Comparison of ENCODE assay signal across 8 mouse cellular contexts in the genomic region with DNA sequence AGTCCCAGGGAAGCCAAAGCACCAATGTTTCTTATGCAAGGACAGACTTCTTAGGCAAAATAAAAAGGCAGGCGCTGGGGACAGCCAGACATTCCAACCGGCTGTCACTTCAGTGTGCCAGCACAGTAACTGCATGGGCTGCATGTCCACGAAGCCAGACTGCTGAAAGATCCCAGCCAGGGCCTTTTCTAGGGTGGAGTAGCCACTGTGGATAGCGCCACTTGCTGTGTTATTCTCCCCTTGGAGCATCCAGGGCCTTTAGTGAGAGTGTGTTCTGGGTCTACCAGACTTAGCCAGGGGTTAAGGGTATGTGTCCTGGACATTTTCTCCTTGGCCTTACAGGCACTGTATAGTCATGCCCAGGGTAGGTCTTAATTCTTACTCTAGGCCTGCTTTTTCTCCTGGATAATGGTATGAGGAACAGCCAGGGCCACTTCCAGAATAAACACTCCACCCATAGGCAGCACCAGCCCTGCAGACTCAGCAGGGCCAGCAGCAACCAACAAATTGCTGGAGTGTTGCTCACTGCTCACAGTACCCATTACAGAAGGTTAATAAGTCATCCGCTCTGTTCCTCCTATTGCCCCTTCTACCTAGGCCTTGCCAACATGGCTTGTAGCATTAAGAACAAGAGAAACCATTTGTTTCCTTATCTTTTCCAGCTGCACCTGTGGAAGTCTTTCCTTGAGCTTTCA. TPM values are rescaled to one million over a fixed set of nuclear protein-coding genes. Genes with fewer than 3 reads are reported as not detected.
DNase-seq lines count a peak whose midpoint lies in the region; ATAC-seq and TF ChIP-seq lines count a peak whose summit lies in the region.

No protein-coding gene starts in this region.

- no peak for TF ChIP-seq POLR2A in thymus, adult 2 months (IDR thresholded peaks at IDR 0.05; ENCODE audit: control insufficient read depth, extremely low read depth, insufficient read depth, low read length, poor library complexity)

- 0 out of 2 replicates have a peak overlapping the region, but pooled peaks have one; percentile 70 for H3K4me3 ChIP-seq in gastrocnemius, adult 2 months
- H3K4me3 ChIP-seq in forebrain, embryonic 16.5 days (replicated peaks; ENCODE audit: low read length), result no peak overlapping the region
- peak overlapping the region; percentile 46; the same call in 1 of the 2 replicates for H3K4me3 ChIP-seq in kidney, embryonic 15.5 days (replicated peaks)
- H3K4me3 ChIP-seq in midbrain, embryonic 11.5 days (ENCODE audit: low read depth, low read length), result no peak overlapping the region
- H3K4me3 ChIP-seq in thymus, adult 2 months (ENCODE audit: control insufficient read depth, insufficient read depth, low read length), result no peak overlapping the region

- H3K9ac ChIP-seq in forebrain, embryonic 16.5 days (replicated peaks; ENCODE audit: low read depth, low read length), result no peak overlapping the region
- H3K9ac ChIP-seq in kidney, embryonic 15.5 days, result peak overlapping the region; percentile 5; the same call in 1 of the 2 replicates
- H3K9ac ChIP-seq in midbrain, embryonic 11.5 days (ENCODE audit: low read length), result 0 out of 2 replicates have a peak overlapping the region, but pooled peaks have one; percentile 9

- no peaks in the 10 kb centered on the region for H3K9me3 ChIP-seq in forebrain, embryonic 16.5 days (ENCODE audit: control insufficient read depth, low read length)
- H3K9me3 ChIP-seq in kidney, embryonic 15.5 days (replicated peaks), result no peaks in the 10 kb centered on the region
- no peaks in the 10 kb centered on the region for H3K9me3 ChIP-seq in midbrain, embryonic 11.5 days (ENCODE audit: control insufficient read depth, low read length)

- TF ChIP-seq CTCF in gastrocnemius, adult 2 months (IDR thresholded peaks at IDR 0.05), result no peak
- no peak for TF ChIP-seq CTCF in thymus, adult 2 months (IDR thresholded peaks at IDR 0.05; ENCODE audit: borderline replicate concordance, control insufficient read depth, extremely low read depth, insufficient read depth, low read length, poor library complexity)

- peaks cover 18% of the 10 kb centered on the region for H3K4me1 ChIP-seq in forebrain, embryonic 16.5 days (replicated peaks; ENCODE audit: control insufficient read depth, insufficient read depth, low read length)
- peaks cover 38% of the 10 kb centered on the region for H3K4me1 ChIP-seq in kidney, embryonic 15.5 days
- H3K4me1 ChIP-seq in midbrain, embryonic 11.5 days (ENCODE audit: control insufficient read depth, insufficient read depth, low read length), result peaks cover 16% of the 10 kb centered on the region
- H3K4me1 ChIP-seq in thymus, adult 2 months (replicated peaks; ENCODE audit: control insufficient read depth, insufficient read depth, low read length), result peaks cover 22% of the 10 kb centered on the region

- peak overlapping the region; percentile 89 for H3K27ac ChIP-seq in gastrocnemius, adult 2 months
- peak overlapping the region; percentile 43 for H3K27ac ChIP-seq in forebrain, embryonic 16.5 days (ENCODE audit: low read length)
- peak overlapping the region; percentile 89 for H3K27ac ChIP-seq in kidney, embryonic 15.5 days
- H3K27ac ChIP-seq in midbrain, embryonic 11.5 days (ENCODE audit: low read depth, low read length), result no peak overlapping the region
- H3K27ac ChIP-seq in thymus, adult 2 months (ENCODE audit: control insufficient read depth, insufficient read depth, low read length), result no peak overlapping the region

- no peaks in the 10 kb centered on the region; the same call in 1 of the 2 replicates for H3K36me3 ChIP-seq in forebrain, embryonic 16.5 days (ENCODE audit: control insufficient read depth, insufficient read depth)
- peaks cover 18% of the 10 kb centered on the region for H3K36me3 ChIP-seq in kidney, embryonic 15.5 days
- no peaks in the 10 kb centered on the region; the same call in 1 of the 2 replicates for H3K36me3 ChIP-seq in midbrain, embryonic 11.5 days (ENCODE audit: control insufficient read depth, insufficient read depth, low read length)
- H3K36me3 ChIP-seq in thymus, adult 2 months (ENCODE audit: control insufficient read depth, insufficient read depth, low read length), result no peaks in the 10 kb centered on the region

- no peaks in the 10 kb centered on the region for H3K27me3 ChIP-seq in forebrain, embryonic 16.5 days (replicated peaks; ENCODE audit: control insufficient read depth, insufficient read depth, low read length)
- no peaks in the 10 kb centered on the region for H3K27me3 ChIP-seq in kidney, embryonic 15.5 days
- H3K27me3 ChIP-seq in midbrain, embryonic 11.5 days (ENCODE audit: control insufficient read depth, insufficient read depth, low read length), result no peaks in the 10 kb centered on the region
- H3K27me3 ChIP-seq in thymus, adult 2 months (ENCODE audit: control insufficient read depth, insufficient read depth, low read length), result no peaks in the 10 kb centered on the region

- peak; percentile 29 for DNase-seq in gastrocnemius, adult 2 months
- DNase-seq in gastrocnemius, postnatal 36 days, result no peak
- peak; percentile 81 for DNase-seq in midbrain, embryonic 11.5 days (ENCODE audit: low spot score, missing footprints)
- DNase-seq in right cerebral cortex, postnatal 4 days, result no peak
- DNase-seq in thymus, adult 2 months, result no peak
- no peak for DNase-seq in retina, embryonic 14.5 days (ENCODE audit: low spot score)

- no peak overlapping the region for H3K4me2 ChIP-seq in forebrain, embryonic 16.5 days (ENCODE audit: low read length)
- H3K4me2 ChIP-seq in kidney, embryonic 15.5 days, result peak overlapping the region; percentile 70
- H3K4me2 ChIP-seq in midbrain, embryonic 11.5 days, result no peak overlapping the region

- ATAC-seq in forebrain, embryonic 16.5 days, result peak; percentile 9; the same call in 1 of the 2 replicates
- 0 out of 2 replicates have a peak, but pooled peaks have one; percentile 13 for ATAC-seq in kidney, embryonic 15.5 days (replicated peaks; ENCODE audit: low FRiP score)
- ATAC-seq in midbrain, embryonic 11.5 days (ENCODE audit: low FRiP score), result no peak

- 45% methylated on average over 5 of the region's 5 CpGs for WGBS in forebrain, embryonic 16.5 days
- WGBS in kidney, embryonic 15.5 days, result 54% methylated on average over 5 of the region's 5 CpGs
- 58% methylated on average over 5 of the region's 5 CpGs for WGBS in midbrain, embryonic 11.5 days
- WGBS in thymus, adult 2 months, result 92% methylated on average over 5 of the region's 5 CpGs

- intact Hi-C loops in gastrocnemius, adult 2 months (cut with DNase I), result no loop called here
- intact Hi-C loops in gastrocnemius, postnatal 36 days (cut with DNase I), result no loop called here

RNA-seq across cellular contexts. Expression of gene Glis2, which starts 6.8 kb away (rescaled TPM):
- 1 to 10 TPM; 5.2 to 6.9 TPM for total RNA-seq in gastrocnemius, adult 2 months (2021)
- total RNA-seq in gastrocnemius, postnatal 36 days (2021), result 1 to 10 TPM; 5.9 to 7.0 TPM
- 10.8 and 12.1 TPM in 2 replicates for polyA plus RNA-seq in forebrain, embryonic 16.5 days (2015; fragmentation: Nextera tagmentation; extraction: Ambion mirVana)
- polyA plus RNA-seq in kidney, embryonic 15.5 days (2015; fragmentation: Nextera tagmentation; extraction: Ambion mirVana), result 41.2 and 43.8 TPM in 2 replicates
- polyA plus RNA-seq in midbrain, embryonic 11.5 days (2014; fragmentation: Nextera tagmentation; extraction: Ambion mirVana), result 16.6 and 27.2 TPM in 2 replicates
- 11.8 and 14.3 TPM in 2 replicates for polyA plus RNA-seq in thymus, adult 2 months (2012; rRNA removed)

RNA-seq across cellular contexts. Expression of gene Tfap4, which starts 28.0 kb away (rescaled TPM):
- 1 to 10 TPM; 3.0 to 5.1 TPM for total RNA-seq in gastrocnemius, adult 2 months (2021)
- 1 to 10 TPM; 2.6 to 4.1 TPM for total RNA-seq in gastrocnemius, postnatal 36 days (2021)
- 13.2 and 14.9 TPM in 2 replicates for polyA plus RNA-seq in forebrain, embryonic 16.5 days (2015; fragmentation: Nextera tagmentation; extraction: Ambion mirVana)
- 24.6 and 25.7 TPM in 2 replicates for polyA plus RNA-seq in kidney, embryonic 15.5 days (2015; fragmentation: Nextera tagmentation; extraction: Ambion mirVana)
- 18.2 and 18.9 TPM in 2 replicates for polyA plus RNA-seq in midbrain, embryonic 11.5 days (2014; fragmentation: Nextera tagmentation; extraction: Ambion mirVana)
- 12.0 and 13.5 TPM in 2 replicates for polyA plus RNA-seq in thymus, adult 2 months (2012; rRNA removed)

RNA-seq across cellular contexts. Expression of gene Pam16, which starts 37.1 kb away (rescaled TPM):
- 100 to 1,000 TPM in 1 of 2 experiments, 10 to 100 TPM in 1; 97.4 to 112 TPM for total RNA-seq in gastrocnemius, adult 2 months (2021)
- 10 to 100 TPM; 87.0 to 91.6 TPM for total RNA-seq in gastrocnemius, postnatal 36 days (2021)
- 132 and 157 TPM in 2 replicates for polyA plus RNA-seq in forebrain, embryonic 16.5 days (2015; fragmentation: Nextera tagmentation; extraction: Ambion mirVana)
- polyA plus RNA-seq in kidney, embryonic 15.5 days (2015; fragmentation: Nextera tagmentation; extraction: Ambion mirVana), result 90.1 and 92.6 TPM in 2 replicates
- 97.1 and 99.1 TPM in 2 replicates for polyA plus RNA-seq in midbrain, embryonic 11.5 days (2014; fragmentation: Nextera tagmentation; extraction: Ambion mirVana)
- 35.7 and 40.4 TPM in 2 replicates for polyA plus RNA-seq in thymus, adult 2 months (2012; rRNA removed)

RNA-seq across cellular contexts. Expression of gene Srl, which starts 46.0 kb away (rescaled TPM):
- 1,000 to 10,000 TPM; 1,026 to 1,225 TPM for total RNA-seq in gastrocnemius, adult 2 months (2021)
- total RNA-seq in gastrocnemius, postnatal 36 days (2021), result 1,000 to 10,000 TPM; 1,182 to 1,390 TPM
- polyA plus RNA-seq in forebrain, embryonic 16.5 days (2015; fragmentation: Nextera tagmentation; extraction: Ambion mirVana), result 45.2 and 48.8 TPM in 2 replicates
- 19.2 and 23.8 TPM in 2 replicates for polyA plus RNA-seq in kidney, embryonic 15.5 days (2015; fragmentation: Nextera tagmentation; extraction: Ambion mirVana)
- polyA plus RNA-seq in midbrain, embryonic 11.5 days (2014; fragmentation: Nextera tagmentation; extraction: Ambion mirVana), result 20.0 and 20.9 TPM in 2 replicates
- 5.3 and 12.1 TPM in 2 replicates for polyA plus RNA-seq in thymus, adult 2 months (2012; rRNA removed)

RNA-seq across cellular contexts. Expression of gene Vasn, which starts 52.1 kb away (rescaled TPM):
- total RNA-seq in gastrocnemius, adult 2 months (2021), result 1 to 10 TPM; 4.8 to 6.0 TPM
- 1 to 10 TPM; 3.8 to 4.0 TPM for total RNA-seq in gastrocnemius, postnatal 36 days (2021)
- 3.2 and 4.3 TPM in 2 replicates for polyA plus RNA-seq in forebrain, embryonic 16.5 days (2015; fragmentation: Nextera tagmentation; extraction: Ambion mirVana)
- 22.7 and 23.5 TPM in 2 replicates for polyA plus RNA-seq in kidney, embryonic 15.5 days (2015; fragmentation: Nextera tagmentation; extraction: Ambion mirVana)
- polyA plus RNA-seq in midbrain, embryonic 11.5 days (2014; fragmentation: Nextera tagmentation; extraction: Ambion mirVana), result 6.1 and 7.0 TPM in 2 replicates
- polyA plus RNA-seq in thymus, adult 2 months (2012; rRNA removed), result 5.3 and 8.1 TPM in 2 replicates

Comparison
In these comparisons a context has a peak if more than half of its experiments do, and no peak if none do; other contexts are left out.
1. DNase-seq: peak in gastrocnemius, adult 2 months (single experiment) and midbrain, embryonic 11.5 days (single experiment); none in gastrocnemius, postnatal 36 days (0 of 2), right cerebral cortex, postnatal 4 days (single experiment), thymus, adult 2 months (single experiment) and retina, embryonic 14.5 days (single experiment).
2. H3K27ac ChIP-seq: peak in gastrocnemius, adult 2 months (single experiment), forebrain, embryonic 16.5 days (single experiment) and kidney, embryonic 15.5 days (single experiment); none in midbrain, embryonic 11.5 days (single experiment) and thymus, adult 2 months (single experiment).
3. H3K4me3 ChIP-seq: peak in gastrocnemius, adult 2 months (single experiment) and kidney, embryonic 15.5 days (single experiment); none in forebrain, embryonic 16.5 days (single experiment), midbrain, embryonic 11.5 days (single experiment) and thymus, adult 2 months (single experiment).